Mouse (Mus musculus) G1E (cell line): ENCODE data around the gene Etv4.

Experiments
- CTCF ChIP-seq: IDR thresholded peaks from 2 replicates; pipeline ENCODE4 v1.5.1; 2012; ENCODE audit warnings: low read depth, low read length, inconsistent platforms, mixed read lengths
- GATA1 ChIP-seq: IDR thresholded peaks from 2 replicates; pipeline ENCODE4 v1.6.1; 2012; ENCODE audit warnings: borderline replicate concordance, low read length, inconsistent platforms, mixed read lengths
- TAL1 ChIP-seq: conservative IDR thresholded peaks from 2 replicates; pipeline ENCODE4 v1.6.1; 2012; ENCODE audit warnings: low read depth, low read length, inconsistent platforms, mixed read lengths

- TF ChIP-seq CTCF (no peak), TAL1 (no peak), GATA1 (no peak)
These were observed 2.0 kb downstream of the Etv4 start for GRCm38 (mm10) chr11:101783135-101783534.
